In genomic region chr2:150674900-150675299, GRCm38 (mm10) we compare ENCODE assay signal across 9 mouse cellular contexts. TPM values are rescaled to one million over a fixed set of nuclear protein-coding genes. Genes with fewer than 3 reads are reported as not detected.
DNase-seq lines count a peak whose midpoint lies in the region; ATAC-seq and TF ChIP-seq lines count a peak whose summit lies in the region.
"Had no signal": no experiment of that assay in that cellular context is flagged by ENCODE, and none has a peak within 500 bp of the region (broad histone marks: within the 10 kb centered on the region; RNA-seq: fewer than 3 reads in every experiment).

No protein-coding gene starts in this region.

- TF ChIP-seq CTCF in kidney, postnatal 0 days (IDR thresholded peaks at IDR 0.05; ENCODE audit: low read depth), result peak; percentile 89
- TF ChIP-seq CTCF in lung, adult 2 months (IDR thresholded peaks at IDR 0.05; ENCODE audit: insufficient read depth, low read length), result peak; percentile 47; the same call in 1 of the 2 replicates

- 0 out of 2 replicates have a peak, but pooled peaks have one; percentile 33 for ATAC-seq in heart, embryonic 12.5 days (ENCODE audit: insufficient number of reproducible peaks, low FRiP score)
- peak; percentile 83 for ATAC-seq in kidney, postnatal 0 days (replicated peaks; ENCODE audit: low FRiP score, low read depth)
- peak; percentile 55 for ATAC-seq in neutrophil, adult 5-6 weeks (ENCODE audit: extremely low read depth, insufficient number of reproducible peaks, low FRiP score, poor library complexity, severe bottlenecking)

- H3K36me3 ChIP-seq in heart, embryonic 12.5 days, result no peaks in the 10 kb centered on the region
- H3K36me3 ChIP-seq in kidney, postnatal 0 days (ENCODE audit: insufficient read depth, low read length), result no peaks in the 10 kb centered on the region
- H3K36me3 ChIP-seq: heart, embryonic 15.5 days had no signal

- H3K27me3 ChIP-seq in heart, embryonic 12.5 days (replicated peaks), result peaks cover 5% of the 10 kb centered on the region; the same call in 1 of the 2 replicates
- H3K27me3 ChIP-seq in kidney, postnatal 0 days (ENCODE audit: insufficient read depth, low read length), result 0 out of 2 replicates have a peak, but pooled peaks cover 2% of the 10 kb centered on the region
- H3K27me3 ChIP-seq: heart, embryonic 15.5 days had no signal

- 10% methylated on average over 2 of the region's 2 CpGs for WGBS in heart, embryonic 12.5 days
- 0% methylated on average over 2 of the region's 2 CpGs for WGBS in kidney, postnatal 0 days
- 2% methylated on average over 2 of the region's 2 CpGs for WGBS in lung, adult 2 months

- no peak overlapping the region for H3K9ac ChIP-seq in heart, embryonic 12.5 days
- no peak overlapping the region for H3K9ac ChIP-seq in kidney, postnatal 0 days (ENCODE audit: low read depth, low read length)
- H3K9ac ChIP-seq: heart, embryonic 15.5 days had no signal

- DNase-seq in CD4-positive, CD25-positive, alpha-beta regulatory T cell, adult 2 months (ENCODE audit: low read depth, low spot score), result peak; percentile 84
- DNase-seq in T-cell, adult 2 months (ENCODE audit: low spot score), result peak; percentile 61
- DNase-seq in embryo, embryonic 11.5 days (ENCODE audit: low read depth, low spot score), result peak; percentile 69
- peak; percentile 87 for DNase-seq in kidney, postnatal 0 days (ENCODE audit: low spot score)
- DNase-seq in lung, adult 2 months, result peak; percentile 57
- DNase-seq in thymus, postnatal 36 days, result peak; percentile 70

- no peaks in the 10 kb centered on the region for H3K9me3 ChIP-seq in heart, embryonic 12.5 days (replicated peaks)
- no peaks in the 10 kb centered on the region for H3K9me3 ChIP-seq in kidney, postnatal 0 days (replicated peaks; ENCODE audit: low read length)
- H3K9me3 ChIP-seq: heart, embryonic 15.5 days had no signal

- no peak overlapping the region for H3K27ac ChIP-seq in heart, embryonic 12.5 days (ENCODE audit: poor library complexity, severe bottlenecking)
- no peak overlapping the region for H3K27ac ChIP-seq in kidney, postnatal 0 days
- H3K27ac ChIP-seq: heart, embryonic 15.5 days had no signal

- no peak for TF ChIP-seq POLR2A in lung, adult 2 months (IDR thresholded peaks at IDR 0.05; ENCODE audit: borderline replicate concordance, extremely low read depth, low read depth, low read length)

- no peaks in the 10 kb centered on the region for H3K4me1 ChIP-seq in heart, embryonic 12.5 days (replicated peaks)
- no peaks in the 10 kb centered on the region for H3K4me1 ChIP-seq in kidney, postnatal 0 days (replicated peaks; ENCODE audit: insufficient read depth, low read length)
- peaks cover 6% of the 10 kb centered on the region; the same call in 1 of the 2 replicates for H3K4me1 ChIP-seq in lung, adult 2 months (ENCODE audit: control insufficient read depth, insufficient read depth, low read length)
- H3K4me1 ChIP-seq: heart, embryonic 15.5 days had no signal

- no peak overlapping the region for H3K4me3 ChIP-seq in heart, embryonic 12.5 days
- no peak overlapping the region for H3K4me3 ChIP-seq in kidney, postnatal 0 days (replicated peaks; ENCODE audit: low read depth, low read length)
- H3K4me3 ChIP-seq in lung, adult 2 months (replicated peaks; ENCODE audit: extremely low read depth, low read depth, low read length), result no peak overlapping the region
- H3K4me3 ChIP-seq: heart, embryonic 15.5 days had no signal

- H3K4me2 ChIP-seq in heart, embryonic 12.5 days, result no peak overlapping the region
- no peak overlapping the region for H3K4me2 ChIP-seq in kidney, postnatal 0 days (ENCODE audit: low read length)
- H3K4me2 ChIP-seq: heart, embryonic 15.5 days had no signal

RNA-seq across cellular contexts. Expression of gene Acss1, which starts 6.6 kb away (rescaled TPM):
- polyA plus RNA-seq in heart, embryonic 12.5 days (2016; fragmentation: Nextera tagmentation; extraction: Ambion mirVana), result 11.1 and 12.7 TPM in 2 replicates
- polyA plus RNA-seq in kidney, postnatal 0 days (2015; fragmentation: Nextera tagmentation; extraction: Ambion mirVana), result 22.2 and 25.6 TPM in 2 replicates
- polyA plus RNA-seq in lung, adult 2 months (2012; rRNA removed), result 74.7 and 93.3 TPM in 2 replicates
- total RNA-seq in neutrophil, adult 5-6 weeks (2017), result 56.7 and 57.8 TPM in 2 replicates

RNA-seq across cellular contexts. Expression of gene Vsx1, which starts 14.3 kb away (rescaled TPM):
- not detected in 2 replicates for polyA plus RNA-seq in heart, embryonic 12.5 days (2016; fragmentation: Nextera tagmentation; extraction: Ambion mirVana)
- not detected in 2 replicates for polyA plus RNA-seq in kidney, postnatal 0 days (2015; fragmentation: Nextera tagmentation; extraction: Ambion mirVana)
- not detected in 2 replicates for polyA plus RNA-seq in lung, adult 2 months (2012; rRNA removed)
- total RNA-seq in neutrophil, adult 5-6 weeks (2017), result 0.12 TPM in 1 of 2 replicates, not detected in the other
- polyA plus RNA-seq: heart, embryonic 15.5 days had no signal

Comparison
In these comparisons a context has a peak if more than half of its experiments do, and no peak if none do; other contexts are left out.
1. ATAC-seq: peak in every context shown above with its lines; median percentile 83 in kidney, postnatal 0 days; 55 in neutrophil, adult 5-6 weeks; 33 in heart, embryonic 12.5 days.